Mouse (Mus musculus) myocyte (in vitro differentiated cells): ENCODE measurements around the gene Mta2. TPM values are rescaled to one million over a fixed set of nuclear protein-coding genes. Genes with fewer than 3 reads are reported as not detected.

ENCODE experiments used
- H3K27me3 ChIP-seq: one replicate; pipeline ENCODE4 v1.6.1; 2011; ENCODE audit not compliant: control insufficient read depth, insufficient read depth, insufficient read length
- H3K36me3 ChIP-seq: one replicate; pipeline ENCODE4 v1.6.1; 2011; ENCODE audit not compliant: control insufficient read depth, insufficient read depth
- H3K4me2 ChIP-seq: one replicate; pipeline ENCODE4 v1.6.1; 2011; ENCODE audit warnings: low read depth, control low read depth
- H3K4me3 ChIP-seq: one replicate; pipeline ENCODE4 v1.5.1; 2011; ENCODE audit warnings: mild to moderate bottlenecking, control low read depth, moderate library complexity
- H3K79me2 ChIP-seq: one replicate; pipeline ENCODE4 v1.6.1; 2011; ENCODE audit not compliant: control insufficient read depth, insufficient read depth
- H3ac ChIP-seq: one replicate; pipeline ENCODE4 v1.6.1; 2011; ENCODE audit not compliant: control insufficient read depth, insufficient read length
- CEBPB ChIP-seq: IDR thresholded peaks from 2 replicates; pipeline ENCODE4 v1.6.1; 2011; ENCODE audit warnings: mild to moderate bottlenecking, moderate library complexity; ENCODE audit not compliant: poor library complexity, insufficient read depth, severe bottlenecking
- E2F4 ChIP-seq: IDR thresholded peaks from one replicate; pipeline ENCODE4 v1.6.1; 2011; ENCODE audit warnings: mild to moderate bottlenecking, control low read depth, moderate library complexity; ENCODE audit not compliant: insufficient read depth
- MAX ChIP-seq: IDR thresholded peaks from one replicate; pipeline ENCODE4 v1.6.1; 2011; ENCODE audit warnings: low read depth, mild to moderate bottlenecking, control low read depth
- MYOD1 ChIP-seq, 3 experiments: IDR thresholded peaks; one replicate each; pipeline ENCODE4 v1.6.1; 2011; ENCODE audit warnings: control low read depth in 2 of 3, low read depth in 2 of 3, mild to moderate bottlenecking in 2 of 3, moderate library complexity in 1 of 3; ENCODE audit not compliant: insufficient read length in 2 of 3, control insufficient read depth in 1 of 3
- MYOG ChIP-seq, 3 experiments: IDR thresholded peaks; one replicate each; pipeline ENCODE4 v1.6.1; 2011; ENCODE audit warnings: control low read depth in 2 of 3, low read depth in 2 of 3, mild to moderate bottlenecking in 2 of 3; ENCODE audit not compliant: insufficient read length in 2 of 3, control insufficient read depth in 1 of 3, insufficient read depth in 1 of 3
- POLR2A ChIP-seq: IDR thresholded peaks from one replicate; pipeline ENCODE4 v1.6.1; 2011; ENCODE audit warnings: low read depth, mild to moderate bottlenecking, control low read depth, moderate library complexity; ENCODE audit not compliant: insufficient read length
- POLR2AphosphoS2 ChIP-seq: IDR thresholded peaks from one replicate; pipeline ENCODE4 v1.6.1; 2011; ENCODE audit warnings: low read depth, control low read depth; ENCODE audit not compliant: insufficient read length
- REST ChIP-seq: IDR thresholded peaks from one replicate; pipeline ENCODE4 v1.6.1; 2011; ENCODE audit warnings: mild to moderate bottlenecking, control low read depth, moderate library complexity; ENCODE audit not compliant: insufficient read depth, insufficient read length
- SRF ChIP-seq: IDR thresholded peaks from one replicate; pipeline ENCODE4 v1.6.1; 2011; ENCODE audit warnings: low read depth; ENCODE audit not compliant: control insufficient read depth, insufficient read length
- TCF12 ChIP-seq: IDR thresholded peaks from one replicate; pipeline ENCODE4 v1.6.1; 2011; ENCODE audit warnings: mild to moderate bottlenecking, control low read depth; ENCODE audit not compliant: poor library complexity, insufficient read depth, severe bottlenecking
- TCF3 ChIP-seq: IDR thresholded peaks from one replicate; pipeline ENCODE4 v1.6.1; 2011; ENCODE audit warnings: low read depth, control low read depth; ENCODE audit not compliant: insufficient read length
- USF1 ChIP-seq: IDR thresholded peaks from one replicate; pipeline ENCODE4 v1.6.1; 2011; ENCODE audit warnings: low read depth, mild to moderate bottlenecking, control low read depth, moderate library complexity
- polyA plus RNA-seq: library from polyadenylated mRNA; unstranded; fragments of >200 nt; fragmentation: generic; extraction: Trizol; gene quantifications from one replicate; pipeline ENCODE4 v1.2.1, GENCODE M21; 2012; ENCODE audit warnings: missing spikeins

The Mta2 gene
- polyA plus RNA-seq, 1 experiment, result 81.5 TPM

DNA sequence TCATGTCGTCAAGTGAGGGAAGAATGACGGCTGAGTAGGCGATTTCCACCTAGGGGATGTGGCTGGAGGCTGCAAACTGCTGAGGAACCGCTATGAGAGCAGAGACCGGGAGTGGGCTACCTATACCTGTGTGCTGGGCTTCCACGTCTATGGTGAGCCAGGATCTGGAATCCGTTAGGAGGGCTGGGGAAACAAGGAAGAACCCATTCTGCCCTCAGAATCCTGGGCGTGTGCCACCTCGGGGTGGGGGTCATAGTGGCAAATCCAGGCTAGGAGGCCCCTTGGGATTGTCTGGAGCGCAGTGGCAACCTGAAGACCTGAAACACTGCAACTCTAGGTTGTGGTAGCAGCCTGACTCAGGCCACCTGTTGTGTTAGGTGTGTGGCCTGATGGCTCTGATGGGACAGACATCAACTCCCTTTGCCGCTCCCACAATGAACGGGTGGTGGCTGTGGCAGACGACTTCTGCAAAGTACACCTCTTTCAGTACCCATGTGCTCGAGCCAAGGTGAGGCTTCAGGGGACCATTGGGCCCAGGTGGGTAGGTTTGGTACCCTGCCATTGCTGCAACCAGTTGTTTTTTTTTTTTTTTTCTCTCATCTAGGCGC, 1.0 kb upstream of the Mta2 start:
- Histone ChIP-seq H3K79me2 (peaks cover 28% of the 10 kb centered on the region), H3K4me2 (peak overlapping the region; percentile 97), H3K36me3 (peaks cover 9% of the 10 kb centered on the region), H3ac (peak overlapping the region; percentile 97), H3K27me3 (no peaks in the 10 kb centered on the region), H3K4me3 (peak overlapping the region; percentile 94)
- TF ChIP-seq SRF (no peak), E2F4 (no peak), MYOG (IDR thresholded peaks at IDR 0.05; ENCODE audit: control insufficient read depth in 1 of 3, insufficient read depth in 1 of 3, insufficient read length in 2 of 3, low read depth in 2 of 3) (no peak)

DNA sequence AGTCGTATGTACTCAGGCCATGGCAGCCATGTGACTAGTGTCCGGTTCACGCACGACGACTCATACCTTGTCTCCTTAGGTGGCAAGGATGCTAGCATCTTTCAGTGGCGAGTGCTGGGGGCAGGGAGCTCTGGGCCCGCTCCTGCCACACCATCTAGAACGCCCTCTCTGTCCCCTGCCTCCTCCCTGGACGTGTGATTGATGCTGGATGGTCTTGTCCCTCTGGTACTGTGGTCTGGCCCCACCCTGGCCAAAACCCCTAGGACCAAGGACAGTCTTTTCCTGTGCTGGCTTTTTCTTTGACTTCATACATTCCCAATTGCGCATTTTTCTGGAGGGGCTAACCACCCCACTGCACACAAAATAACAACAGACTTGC, 550 bp upstream of the Mta2 start:
- Histone ChIP-seq H3K79me2 (peaks cover 28% of the 10 kb centered on the region), H3ac (peak overlapping the region; percentile 97), H3K36me3 (peaks cover 12% of the 10 kb centered on the region), H3K27me3 (no peaks in the 10 kb centered on the region), H3K4me3 (peak overlapping the region; percentile 94), H3K4me2 (peak overlapping the region; percentile 97)
- TF ChIP-seq USF1 (no peak), MYOG (IDR thresholded peaks at IDR 0.05; ENCODE audit: control insufficient read depth in 1 of 3, insufficient read depth in 1 of 3, insufficient read length in 2 of 3, low read depth in 2 of 3) (no peak), TCF12 (no peak), POLR2A (no peak), POLR2AphosphoS2 (no peak), TCF3 (no peak), MAX (no peak), SRF (no peak), CEBPB (no peak), E2F4 (no peak), MYOD1 (IDR thresholded peaks at IDR 0.05; ENCODE audit: control insufficient read depth in 1 of 3, insufficient read length in 2 of 3, low read depth in 2 of 3) (no peak), REST (no peak)

DNA sequence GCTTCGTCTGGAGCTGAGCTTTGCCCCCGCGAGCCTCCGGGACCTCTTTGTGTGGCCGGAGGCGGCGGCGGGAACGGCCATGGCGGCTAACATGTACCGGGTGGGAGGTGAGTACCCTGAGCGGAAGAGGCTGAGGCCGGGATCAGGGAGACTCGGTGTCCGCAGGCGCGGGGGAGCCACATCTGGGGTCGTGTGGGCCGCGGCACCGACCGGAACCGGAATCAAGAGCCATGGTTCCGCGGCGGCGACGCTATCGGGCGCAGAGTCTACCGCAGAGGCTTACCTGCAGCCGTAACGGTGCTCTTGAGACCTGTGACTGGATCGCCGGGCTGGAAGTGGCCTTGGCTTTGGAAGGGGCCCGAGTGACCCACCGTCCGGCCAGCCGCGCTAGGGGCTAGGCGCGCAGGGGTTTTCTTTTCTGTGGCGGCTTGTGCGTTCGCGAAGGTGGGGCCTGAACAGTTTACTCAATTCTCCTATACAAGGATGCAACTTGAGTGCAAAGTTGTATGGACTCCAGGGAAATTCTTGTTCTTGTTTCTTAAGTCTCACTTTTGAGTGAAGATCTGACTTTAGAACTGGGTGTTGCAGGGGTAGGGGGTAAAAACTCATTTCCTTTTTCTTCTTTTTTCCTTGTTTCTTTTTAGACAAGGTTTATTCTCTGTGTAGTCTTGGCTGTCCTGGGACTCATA, 745 bp downstream of the Mta2 start:
- H3K36me3 ChIP-seq, result peaks cover 24% of the 10 kb centered on the region
- H3ac ChIP-seq, result peak overlapping the region; percentile 97
- peaks cover 28% of the 10 kb centered on the region for H3K79me2 ChIP-seq
- no peak for TF ChIP-seq MYOD1 (IDR thresholded peaks at IDR 0.05; ENCODE audit: control insufficient read depth in 1 of 3, insufficient read length in 2 of 3, low read depth in 2 of 3)
- no peak for TF ChIP-seq TCF3
- TF ChIP-seq POLR2A, result peak; percentile 26
- TF ChIP-seq E2F4, result no peak
- peak overlapping the region; percentile 94 for H3K4me3 ChIP-seq
- H3K4me2 ChIP-seq, result peak overlapping the region; percentile 80
- H3K27me3 ChIP-seq, result no peaks in the 10 kb centered on the region

DNA sequence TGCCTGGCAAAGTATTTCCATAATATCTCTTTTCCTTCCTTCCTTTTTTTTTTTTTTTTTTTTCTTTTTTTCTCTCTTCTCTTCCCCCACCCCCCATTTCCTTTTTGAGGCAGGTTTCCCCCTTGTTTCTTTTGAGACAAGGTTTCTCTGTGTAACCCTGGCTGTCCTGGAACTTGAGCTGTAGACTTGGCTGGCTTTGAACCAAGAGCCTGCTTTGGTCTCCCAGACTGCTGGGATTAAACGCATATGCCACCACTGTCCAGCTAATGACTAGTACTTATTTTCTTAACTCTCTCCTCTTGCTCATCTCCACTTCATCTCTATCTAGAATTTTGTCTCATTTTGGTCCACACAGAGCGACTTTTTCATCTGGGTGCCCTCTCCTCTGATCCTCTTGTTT, 1.4 kb downstream of the Mta2 start:
- H3K79me2 ChIP-seq, result peaks cover 28% of the 10 kb centered on the region
- H3ac ChIP-seq, result peak overlapping the region; percentile 97
- peaks cover 30% of the 10 kb centered on the region for H3K36me3 ChIP-seq
- no peak for TF ChIP-seq MYOD1 (IDR thresholded peaks at IDR 0.05; ENCODE audit: control insufficient read depth in 1 of 3, insufficient read length in 2 of 3, low read depth in 2 of 3)
- TF ChIP-seq MAX, result no peak
- TF ChIP-seq POLR2A, result no peak
- TF ChIP-seq MYOG (IDR thresholded peaks at IDR 0.05; ENCODE audit: control insufficient read depth in 1 of 3, insufficient read depth in 1 of 3, insufficient read length in 2 of 3, low read depth in 2 of 3), result no peak
- TF ChIP-seq REST, result no peak
- no peak for TF ChIP-seq CEBPB
- no peak for TF ChIP-seq SRF
- H3K27me3 ChIP-seq, result no peaks in the 10 kb centered on the region
- H3K4me3 ChIP-seq, result peak overlapping the region; percentile 94
- peak overlapping the region; percentile 80 for H3K4me2 ChIP-seq

GRCm38 (mm10) chr19:8944062-8944461, 2.4 kb downstream of the Mta2 start:
- H3K4me3 ChIP-seq, result peak overlapping the region; percentile 94
- no peak overlapping the region for H3ac ChIP-seq
- peak overlapping the region; percentile 80 for H3K4me2 ChIP-seq
- peaks cover 28% of the 10 kb centered on the region for H3K79me2 ChIP-seq
- H3K36me3 ChIP-seq, result peaks cover 40% of the 10 kb centered on the region
- TF ChIP-seq MAX (no peak), E2F4 (no peak), TCF12 (no peak), TCF3 (no peak), CEBPB (no peak), REST (no peak), USF1 (no peak), SRF (no peak), POLR2A (no peak), MYOD1 (IDR thresholded peaks at IDR 0.05; ENCODE audit: control insufficient read depth in 1 of 3, insufficient read length in 2 of 3, low read depth in 2 of 3) (no peak), MYOG (IDR thresholded peaks at IDR 0.05; ENCODE audit: control insufficient read depth in 1 of 3, insufficient read depth in 1 of 3, insufficient read length in 2 of 3, low read depth in 2 of 3) (no peak), POLR2AphosphoS2 (no peak)
- H3K27me3 ChIP-seq, result no peaks in the 10 kb centered on the region
